Mouse (Mus musculus) CH12.LX (cell line): ENCODE data around the gene Rptor. TPM values are rescaled to one million over a fixed set of nuclear protein-coding genes. Genes with fewer than 3 reads are reported as not detected.

Experiments
- DNase-seq: peaks from one replicate; pipeline ENCODE4 v3.0.0-alpha.2; 2013; ENCODE audit errors: extremely low read depth
- H3K27ac ChIP-seq: 2 replicates; pipeline ENCODE4 v1.5.1; 2012; ENCODE audit warnings: low read depth, mild to moderate bottlenecking, control low read depth, moderate library complexity; ENCODE audit not compliant: insufficient read depth
- H3K27me3 ChIP-seq: replicated peaks from 2 replicates; pipeline ENCODE3; 2012; ENCODE audit warnings: inconsistent platforms
- H3K36me3 ChIP-seq, 2 experiments: replicated peaks in 1 of 2; 2 replicates each; pipeline versions ENCODE3 to v1.6.1; 2012; ENCODE audit warnings: inconsistent platforms in 1 of 2, low read length in 1 of 2, mild to moderate bottlenecking in 1 of 2, mixed read lengths in 1 of 2, moderate library complexity in 1 of 2; ENCODE audit not compliant: control insufficient read depth in 1 of 2, insufficient read depth in 1 of 2
- H3K4me1 ChIP-seq, 2 experiments: 2 replicates each; pipeline ENCODE4 v1.6.1; 2012; ENCODE audit warnings: inconsistent platforms in 1 of 2, moderate library complexity in 1 of 2; ENCODE audit not compliant: insufficient read depth in 2 of 2, control insufficient read depth in 1 of 2
- H3K4me2 ChIP-seq: 2 replicates; pipeline ENCODE4 v1.6.1; 2012; ENCODE audit warnings: low read depth, mild to moderate bottlenecking, control low read depth; ENCODE audit not compliant: poor library complexity, insufficient read depth, severe bottlenecking
- H3K4me3 ChIP-seq, 3 experiments: fragments of 150-350 bp in 1 of 3; sonication (generic) in 1 of 3; replicated peaks in 1 of 3; 2 replicates each; pipeline versions ENCODE3 to v1.5.1; 2011 to 2012; ENCODE audit warnings: low read depth in 2 of 3, low read length in 2 of 3, mild to moderate bottlenecking in 2 of 3, moderate library complexity in 2 of 3, control low read depth in 1 of 3, improper control_type of control experiment in 1 of 3, inconsistent platforms in 1 of 3, mixed read lengths in 1 of 3; ENCODE audit not compliant: poor library complexity in 1 of 3
- H3K79me2 ChIP-seq: replicated peaks from 2 replicates; pipeline ENCODE4 v1.6.1; 2012; ENCODE audit warnings: mild to moderate bottlenecking, moderate library complexity; ENCODE audit not compliant: control insufficient read depth, poor library complexity, insufficient read depth, severe bottlenecking; ENCODE audit errors: extremely low read depth
- H3K9ac ChIP-seq: 2 replicates; pipeline ENCODE4 v1.6.1; 2012; ENCODE audit warnings: low read depth, mild to moderate bottlenecking, control low read depth, moderate library complexity; ENCODE audit not compliant: insufficient read depth
- H3K9me3 ChIP-seq: replicated peaks from 2 replicates; pipeline ENCODE3; 2012; ENCODE audit warnings: low read length, inconsistent platforms, mixed read lengths
- BHLHE40 ChIP-seq: IDR thresholded peaks from 2 replicates; pipeline ENCODE4 v1.6.1; 2011; ENCODE audit warnings: mild to moderate bottlenecking, low read depth, low read length, improper control_type of control experiment
- CTCF ChIP-seq, 2 experiments: IDR thresholded peaks in 1 of 2; conservative IDR thresholded peaks in 1 of 2; 2 replicates each; pipeline ENCODE4 v1.5.1; 2011 to 2012; ENCODE audit warnings: low read depth in 2 of 2, low read length in 2 of 2, improper control_type of control experiment in 1 of 2, inconsistent platforms in 1 of 2, mild to moderate bottlenecking in 1 of 2, moderate library complexity in 1 of 2
- E2F4 ChIP-seq: IDR thresholded peaks from 2 replicates; pipeline ENCODE4 v1.6.1; 2011; ENCODE audit warnings: low read depth, low read length, improper control_type of control experiment; ENCODE audit not compliant: insufficient replicate concordance
- ELF1 ChIP-seq: IDR thresholded peaks from 2 replicates; pipeline ENCODE4 v1.6.1; 2014; ENCODE audit warnings: low read depth, mild to moderate bottlenecking, inconsistent platforms, low read length, improper control_type of control experiment
- EP300 ChIP-seq: IDR thresholded peaks from 2 replicates; pipeline ENCODE4 v1.6.1; 2011; ENCODE audit warnings: low read length, improper control_type of control experiment
- ETS1 ChIP-seq: conservative IDR thresholded peaks from 2 replicates; pipeline ENCODE4 v1.6.1; 2012; ENCODE audit warnings: low read depth, mild to moderate bottlenecking, inconsistent platforms, low read length, improper control_type of control experiment, moderate library complexity
- GABPA ChIP-seq: IDR thresholded peaks from 2 replicates; pipeline ENCODE4 v1.6.1; 2012; ENCODE audit warnings: low read depth, low read length, improper control_type of control experiment, inconsistent platforms; ENCODE audit not compliant: insufficient replicate concordance
- HCFC1 ChIP-seq: IDR thresholded peaks from 2 replicates; pipeline ENCODE4 v1.6.1; 2012; ENCODE audit warnings: low read depth, mild to moderate bottlenecking, inconsistent platforms, low read length, improper control_type of control experiment
- IRF4 ChIP-seq: IDR thresholded peaks from 2 replicates; pipeline ENCODE4 v1.6.1; 2014; ENCODE audit warnings: low read depth, mild to moderate bottlenecking, inconsistent platforms, low read length, improper control_type of control experiment
- JUN ChIP-seq: IDR thresholded peaks from 2 replicates; pipeline ENCODE4 v1.6.1; 2011; ENCODE audit warnings: low read depth, mild to moderate bottlenecking, low read length, improper control_type of control experiment, moderate library complexity; ENCODE audit not compliant: insufficient read depth
- JUND ChIP-seq: conservative IDR thresholded peaks from 2 replicates; pipeline ENCODE4 v1.6.1; 2011; ENCODE audit warnings: low read depth, low read length, improper control_type of control experiment
- KAT2A ChIP-seq: IDR thresholded peaks from 2 replicates; pipeline ENCODE4 v1.6.1; 2012; ENCODE audit warnings: low read length, improper control_type of control experiment, inconsistent platforms; ENCODE audit not compliant: insufficient replicate concordance
- MAFK ChIP-seq: IDR thresholded peaks from 2 replicates; pipeline ENCODE4 v1.6.1; 2011; ENCODE audit warnings: low read length, improper control_type of control experiment; ENCODE audit not compliant: insufficient replicate concordance
- MAX ChIP-seq: IDR thresholded peaks from 2 replicates; pipeline ENCODE4 v1.6.1; 2011; ENCODE audit warnings: low read length, improper control_type of control experiment
- MAZ ChIP-seq: IDR thresholded peaks from 2 replicates; pipeline ENCODE4 v1.6.1; 2012; ENCODE audit warnings: low read depth, mild to moderate bottlenecking, inconsistent platforms, low read length, improper control_type of control experiment, moderate library complexity
- MEF2A ChIP-seq: IDR thresholded peaks from 2 replicates; pipeline ENCODE4 v1.6.1; 2014; ENCODE audit warnings: low read depth, mild to moderate bottlenecking, inconsistent platforms, low read length, improper control_type of control experiment, borderline replicate concordance
- MXI1 ChIP-seq: IDR thresholded peaks from 2 replicates; pipeline ENCODE4 v1.6.1; 2011; ENCODE audit warnings: mild to moderate bottlenecking, low read depth, low read length, improper control_type of control experiment
- MYC ChIP-seq: IDR thresholded peaks from 2 replicates; pipeline ENCODE4 v1.6.1; 2011; ENCODE audit warnings: low read depth, mild to moderate bottlenecking, improper control_type of control experiment, low read length
- NELFE ChIP-seq: IDR thresholded peaks from 2 replicates; pipeline ENCODE4 v1.6.1; 2011; ENCODE audit warnings: low read depth, low read length, improper control_type of control experiment
- NRF1 ChIP-seq: IDR thresholded peaks from 2 replicates; pipeline ENCODE4 v1.6.1; 2014; ENCODE audit warnings: low read depth, mild to moderate bottlenecking, inconsistent platforms, low read length, improper control_type of control experiment, moderate library complexity
- PAX5 ChIP-seq: IDR thresholded peaks from 2 replicates; pipeline ENCODE4 v1.6.1; 2012; ENCODE audit warnings: low read length, inconsistent platforms, mixed read lengths
- POLR2A ChIP-seq: IDR thresholded peaks from 2 replicates; pipeline ENCODE4 v1.6.1; 2011; ENCODE audit warnings: low read depth, mild to moderate bottlenecking, improper control_type of control experiment, low read length
- POLR2AphosphoS2 ChIP-seq: IDR thresholded peaks from 2 replicates; pipeline ENCODE4 v1.6.1; 2011; ENCODE audit warnings: low read depth, low read length, improper control_type of control experiment
- RAD21 ChIP-seq: IDR thresholded peaks from 2 replicates; pipeline ENCODE4 v1.6.1; 2011; ENCODE audit warnings: low read depth, mild to moderate bottlenecking, low read length, improper control_type of control experiment, moderate library complexity
- SMC3 ChIP-seq: IDR thresholded peaks from 2 replicates; pipeline ENCODE4 v1.6.1; 2011; ENCODE audit warnings: low read depth, low read length, improper control_type of control experiment
- TBP ChIP-seq: conservative IDR thresholded peaks from 2 replicates; pipeline ENCODE4 v1.6.1; 2011; ENCODE audit warnings: low read depth, low read length, improper control_type of control experiment
- TCF12 ChIP-seq: IDR thresholded peaks from 2 replicates; pipeline ENCODE4 v1.6.1; 2014; ENCODE audit warnings: low read depth, mild to moderate bottlenecking, inconsistent platforms, low read length, improper control_type of control experiment
- UBTF ChIP-seq: IDR thresholded peaks from 2 replicates; pipeline ENCODE4 v1.6.1; 2012; ENCODE audit warnings: low read depth, mild to moderate bottlenecking, inconsistent platforms, low read length, improper control_type of control experiment, moderate library complexity
- USF1 ChIP-seq: IDR thresholded peaks from 2 replicates; pipeline ENCODE4 v1.6.1; 2014; ENCODE audit warnings: low read depth, mild to moderate bottlenecking, inconsistent platforms, low read length, improper control_type of control experiment
- USF2 ChIP-seq: conservative IDR thresholded peaks from 2 replicates; pipeline ENCODE4 v1.6.1; 2011; ENCODE audit warnings: low read depth, low read length, improper control_type of control experiment
- ZC3H11A ChIP-seq: IDR thresholded peaks from 2 replicates; pipeline ENCODE4 v1.6.1; 2012; ENCODE audit warnings: low read depth, mild to moderate bottlenecking, inconsistent platforms, low read length, improper control_type of control experiment
- ZKSCAN1 ChIP-seq: IDR thresholded peaks from 2 replicates; pipeline ENCODE4 v1.6.1; 2012; ENCODE audit warnings: low read depth, inconsistent platforms, low read length, improper control_type of control experiment, borderline replicate concordance
- ZMIZ1 ChIP-seq: IDR thresholded peaks from 2 replicates; pipeline ENCODE4 v1.6.1; 2012; ENCODE audit warnings: low read depth, mild to moderate bottlenecking, inconsistent platforms, low read length, improper control_type of control experiment
- ZNF384 ChIP-seq: IDR thresholded peaks from 2 replicates; pipeline ENCODE4 v1.6.1; 2012; ENCODE audit warnings: low read depth, low read length, improper control_type of control experiment, inconsistent platforms
- dilution Hi-C: fragments of 300-500 bp; cut with MboI; formaldehyde crosslinking; loops from 2 replicates; pipeline ENCODE4 v1.14.3; 2020; ENCODE audit warnings: low sequenced_read_pairs; ENCODE audit not compliant: extremely low pct_unique_long_range_greater_than_20kb, extremely low pct_ligation_motif_present
- in situ Hi-C: fragments of 300-500 bp; cut with MboI; formaldehyde crosslinking; loops from 3 replicates; pipeline ENCODE4 v1.14.3; 2019; ENCODE audit warnings: low sequenced_read_pairs, low pct_ligation_motif_present, low pct_unique_long_range_greater_than_20kb, mixed read lengths
- polyA plus RNA-seq: library from polyadenylated mRNA; unstranded; fragments of >175 nt; gene quantifications from 2 replicates; pipeline ENCODE4 v1.2.1, GENCODE M21; 2012; ENCODE audit warnings: low read depth; ENCODE audit not compliant: insufficient read length
- total RNA-seq, 2 experiments: library from RNA; depleted of rRNA; stranded (reverse); fragments of 300-350 nt in 1 of 2; fragments of >200 nt in 1 of 2; gene quantifications; 2 replicates each; pipeline ENCODE4 v1.2.3; 2012 to 2014

Rptor gene
- total and polyA plus RNA-seq, 3 experiments, result 10.3 to 33.1 (median 26.7) TPM

GRCm38 (mm10) chr11:119931809-119932208, 329.1 kb downstream of the Rptor start:
- Histone ChIP-seq H3K36me3 (no peaks in the 10 kb centered on the region), H3K27me3 (peaks cover 5% of the 10 kb centered on the region), H3K4me2 (no peak overlapping the region), H3K4me1 (peaks cover 29 to 71% of the 10 kb centered on the region in 2 experiments), H3K9me3 (peaks cover 8% of the 10 kb centered on the region), H3K4me3 (no peak overlapping the region), H3K9ac (no peak overlapping the region), H3K27ac (no peak overlapping the region), H3K79me2 (no peaks in the 10 kb centered on the region)
- TF ChIP-seq KAT2A (no peak), ZC3H11A (no peak), PAX5 (no peak)
- in situ Hi-C loops, result no loop called here
- dilution Hi-C loops, result no loop called here
- DNase-seq, result no peak

GRCm38 (mm10) chr11:119933142-119933541, 330.4 kb downstream of the Rptor start:
- no peaks in the 10 kb centered on the region for H3K36me3 ChIP-seq
- H3K4me1 ChIP-seq, result peaks cover 26 to 84% of the 10 kb centered on the region in 2 experiments
- no peak overlapping the region for H3K4me2 ChIP-seq
- TF ChIP-seq EP300 (peak; percentile 21), UBTF (no peak), MEF2A (no peak), ETS1 (peak; percentile 74), IRF4 (no peak), NELFE (no peak), BHLHE40 (peak; percentile 31; the same call in 1 of the 2 replicates), USF2 (no peak), RAD21 (no peak), ELF1 (no peak), ZMIZ1 (no peak), USF1 (no peak), SMC3 (no peak), ZNF384 (no peak), POLR2A (no peak), E2F4 (no peak), CTCF (conservative IDR thresholded peaks at IDR 0.05 in 1 of 2, IDR thresholded peaks at IDR 0.05 in 1 of 2; ENCODE audit: low read depth in 2 of 2, low read length in 2 of 2) (no peak), JUND (no peak), ZC3H11A (no peak), MXI1 (no peak), MAZ (no peak), JUN (no peak), MYC (no peak), TBP (no peak), HCFC1 (no peak), MAFK (0 out of 2 replicates have a peak, but pooled peaks have one; percentile 9), NRF1 (0 out of 2 replicates have a peak, but pooled peaks have one; percentile 3), MAX (no peak), GABPA (no peak), POLR2AphosphoS2 (no peak), ZKSCAN1 (no peak), PAX5 (no peak), KAT2A (no peak), TCF12 (no peak)

More at GRCm38 (mm10) chr11:119933142-119933541, 330.4 kb downstream of the Rptor start:
- Histone ChIP-seq H3K4me3 (no peak overlapping the region), H3K27me3 (peaks cover 9% of the 10 kb centered on the region), H3K27ac (no peak overlapping the region), H3K79me2 (no peaks in the 10 kb centered on the region), H3K9me3 (peaks cover 8% of the 10 kb centered on the region), H3K9ac (no peak overlapping the region)
- in situ Hi-C loops (no loop called here), dilution Hi-C loops (no loop called here)
- peak; percentile 49 for DNase-seq
